Mouse (Mus musculus) neural tube, embryonic 13.5 days (tissue): ENCODE results near the gene Dapp1. TPM values are rescaled to one million over a fixed set of nuclear protein-coding genes. Genes with fewer than 3 reads are reported as not detected.
"Not testable (repeated sequence)": the region's sequence is repeated elsewhere in the genome, so short reads cannot be mapped to it uniquely, and the experiment has no call there.

Experiments used
- ATAC-seq: fragments of 200-750 bp; cut with Nextera tagmentation; 2 replicates; pipeline ENCODE4 v1.8.0; 2017; ENCODE audit warnings: low read depth, mild to moderate bottlenecking, moderate TSS enrichment, moderate library complexity
- H3K27ac ChIP-seq: fragments of 300-500 bp; sonication (generic); replicated peaks from 2 replicates; pipeline ENCODE4 v1.5.1; 2015; ENCODE audit warnings: moderate library complexity, mild to moderate bottlenecking, inconsistent platforms
- H3K27me3 ChIP-seq: fragments of 300-500 bp; sonication (generic); 2 replicates; pipeline ENCODE4 v1.6.1; 2015; ENCODE audit warnings: mild to moderate bottlenecking, inconsistent platforms
- H3K36me3 ChIP-seq: fragments of 300-500 bp; sonication (generic); 2 replicates; pipeline ENCODE4 v1.6.1; 2015; ENCODE audit warnings: mild to moderate bottlenecking, inconsistent platforms
- H3K4me1 ChIP-seq: fragments of 300-500 bp; sonication (generic); replicated peaks from 2 replicates; pipeline ENCODE4 v1.6.1; 2015; ENCODE audit warnings: inconsistent platforms
- H3K4me2 ChIP-seq: fragments of 300-500 bp; sonication (generic); 2 replicates; pipeline ENCODE4 v1.6.1; 2015; ENCODE audit warnings: inconsistent platforms, mild to moderate bottlenecking, moderate library complexity
- H3K4me3 ChIP-seq: fragments of 300-500 bp; sonication (generic); 2 replicates; pipeline ENCODE4 v1.5.1; 2015; ENCODE audit warnings: mild to moderate bottlenecking, inconsistent platforms
- H3K9ac ChIP-seq: fragments of 300-500 bp; sonication (generic); 2 replicates; pipeline ENCODE4 v1.6.1; 2015; ENCODE audit warnings: moderate library complexity, mild to moderate bottlenecking, inconsistent platforms
- H3K9me3 ChIP-seq: fragments of 300-500 bp; sonication (generic); 2 replicates; pipeline ENCODE4 v1.6.1; 2016; ENCODE audit warnings: inconsistent platforms
- WGBS: fragments of 180-500 bp; shearing (Covaris S2); methylation state at CpG from one replicate; pipeline ENCODE4 v1.1.7; 2015; 5-methylcytosine and 5-hydroxymethylcytosine counted together
- polyA plus RNA-seq: library from polyadenylated mRNA; unstranded; fragments of >200 nt; fragmentation: Nextera tagmentation; extraction: Ambion mirVana; gene quantifications from 2 replicates; pipeline ENCODE4 v1.2.1, GENCODE M21; 2015

Gene Dapp1
- polyA plus RNA-seq, 1 experiment from 2014 or later: 1.7 TPM

- Histone ChIP-seq H3K9me3 (no peaks in the 10 kb centered on the region), H3K4me2 (no peak overlapping the region), H3K4me1 (no peaks in the 10 kb centered on the region), H3K4me3 (no peak overlapping the region), H3K36me3 (no peaks in the 10 kb centered on the region), H3K27ac (no peak overlapping the region), H3K9ac (no peak overlapping the region), H3K27me3 (no peaks in the 10 kb centered on the region)
- WGBS: 89% methylated on average over 14 of the region's 14 CpGs
- ATAC-seq: no peak
Measured at GRCm38 (mm10) chr3:137968105-137968819, 13.1 kb downstream of the Dapp1 start.

GRCm38 (mm10) chr3:137964014-137964413 lies 17.3 kb downstream of the Dapp1 start:
- H3K4me2 ChIP-seq, H3K36me3 ChIP-seq, H3K9ac ChIP-seq, H3K4me1 ChIP-seq, H3K9me3 ChIP-seq, ATAC-seq, H3K4me3 ChIP-seq, H3K27ac ChIP-seq, H3K27me3 ChIP-seq: not testable (repeated sequence)
- 45% methylated on average over 1 of the region's 1 CpGs for WGBS

- Histone ChIP-seq H3K4me1 (no peaks in the 10 kb centered on the region), H3K27ac (no peak overlapping the region), H3K9ac (no peak overlapping the region), H3K36me3 (no peaks in the 10 kb centered on the region), H3K4me3 (no peak overlapping the region), H3K27me3 (no peaks in the 10 kb centered on the region), H3K4me2 (no peak overlapping the region), H3K9me3 (no peaks in the 10 kb centered on the region)
- 67% methylated on average over 8 of the region's 8 CpGs for WGBS
- ATAC-seq: no peak
Measured at GRCm38 (mm10) chr3:137963508-137963907, 17.8 kb downstream of the Dapp1 start.

- no peaks in the 10 kb centered on the region for H3K36me3 ChIP-seq
- no peak overlapping the region for H3K4me2 ChIP-seq
- ATAC-seq: no peak
- H3K9me3 ChIP-seq: no peaks in the 10 kb centered on the region
- no peak overlapping the region for H3K9ac ChIP-seq
- H3K27ac ChIP-seq: no peak overlapping the region
- H3K4me1 ChIP-seq: no peaks in the 10 kb centered on the region
- no peak overlapping the region for H3K4me3 ChIP-seq
- WGBS: 67% methylated on average over 8 of the region's 8 CpGs
- H3K27me3 ChIP-seq: no peaks in the 10 kb centered on the region
Measured at GRCm38 (mm10) chr3:137961736-137962385, 19.5 kb downstream of the Dapp1 start.

GRCm38 (mm10) chr3:137959456-137959855 lies 21.9 kb downstream of the Dapp1 start:
- ATAC-seq: no peak
- WGBS: 85% methylated on average over 4 of the region's 4 CpGs
- peaks cover 5% of the 10 kb centered on the region; the same call in 1 of the 2 replicates for H3K4me1 ChIP-seq

GRCm38 (mm10) chr3:137958352-137958751 lies 23.0 kb downstream of the Dapp1 start:
- no peak for ATAC-seq
- no peak overlapping the region for H3K27ac ChIP-seq
- H3K27me3 ChIP-seq: no peaks in the 10 kb centered on the region
- 96% methylated on average over 4 of the region's 4 CpGs for WGBS
- H3K36me3 ChIP-seq: no peaks in the 10 kb centered on the region
- peaks cover 5% of the 10 kb centered on the region; the same call in 1 of the 2 replicates for H3K4me1 ChIP-seq
- no peak overlapping the region for H3K4me3 ChIP-seq
- H3K9ac ChIP-seq: no peak overlapping the region
- H3K9me3 ChIP-seq: no peaks in the 10 kb centered on the region
- H3K4me2 ChIP-seq: no peak overlapping the region

More at GRCm38 (mm10) chr3:137959456-137959855, 21.9 kb downstream of the Dapp1 start:
- Histone ChIP-seq H3K36me3 (no peaks in the 10 kb centered on the region), H3K27ac (no peak overlapping the region), H3K4me3 (no peak overlapping the region), H3K27me3 (no peaks in the 10 kb centered on the region), H3K9ac (no peak overlapping the region), H3K4me2 (no peak overlapping the region), H3K9me3 (no peaks in the 10 kb centered on the region)

GRCm38 (mm10) chr3:137957864-137958263 lies 23.5 kb downstream of the Dapp1 start:
- Histone ChIP-seq H3K4me2 (no peak overlapping the region), H3K36me3 (no peaks in the 10 kb centered on the region), H3K9ac (no peak overlapping the region), H3K27me3 (no peaks in the 10 kb centered on the region), H3K4me1 (peaks cover 9% of the 10 kb centered on the region), H3K27ac (no peak overlapping the region), H3K9me3 (no peaks in the 10 kb centered on the region), H3K4me3 (no peak overlapping the region)
- 93% methylated on average over 9 of the region's 9 CpGs for WGBS
- ATAC-seq: no peak

GRCm38 (mm10) chr3:137955560-137956081 lies 25.7 kb downstream of the Dapp1 start:
- Histone ChIP-seq H3K4me3 (peak overlapping the region; percentile 5; the same call in 1 of the 2 replicates), H3K4me2 (peak overlapping the region; percentile 40), H3K9ac (peak overlapping the region; percentile 26; the same call in 1 of the 2 replicates), H3K9me3 (no peaks in the 10 kb centered on the region), H3K27me3 (no peaks in the 10 kb centered on the region), H3K36me3 (no peaks in the 10 kb centered on the region), H3K4me1 (peaks cover 21% of the 10 kb centered on the region), H3K27ac (no peak overlapping the region)
- ATAC-seq: no peak
- 28% methylated on average over 16 of the region's 16 CpGs for WGBS

- WGBS: 61% methylated on average over 23 of the region's 23 CpGs
- no peaks in the 10 kb centered on the region for H3K9me3 ChIP-seq
- ATAC-seq: no peak
- peaks cover 21% of the 10 kb centered on the region for H3K4me1 ChIP-seq
- H3K36me3 ChIP-seq: no peaks in the 10 kb centered on the region
- H3K27me3 ChIP-seq: no peaks in the 10 kb centered on the region
- H3K9ac ChIP-seq: no peak overlapping the region
- H3K4me3 ChIP-seq: no peak overlapping the region
- no peak overlapping the region for H3K27ac ChIP-seq
- no peak overlapping the region for H3K4me2 ChIP-seq
Measured at GRCm38 (mm10) chr3:137954256-137954916, 27.0 kb downstream of the Dapp1 start.

GRCm38 (mm10) chr3:137952914-137953880 lies 28.1 kb downstream of the Dapp1 start:
- ATAC-seq: peak; percentile 88

GRCm38 (mm10) chr3:137952225-137952913 lies 29.0 kb downstream of the Dapp1 start:
- WGBS: 72% methylated on average over 4 of the region's 4 CpGs
- ATAC-seq: peak; percentile 65; the same call in 1 of the 2 replicates
- H3K36me3 ChIP-seq: no peaks in the 10 kb centered on the region

More at GRCm38 (mm10) chr3:137952914-137953880, 28.1 kb downstream of the Dapp1 start:
- no peaks in the 10 kb centered on the region for H3K9me3 ChIP-seq
- no peak overlapping the region for H3K4me2 ChIP-seq
- no peaks in the 10 kb centered on the region for H3K27me3 ChIP-seq
- peaks cover 21% of the 10 kb centered on the region for H3K4me1 ChIP-seq
- whole genome bisulfite sequencing: 71% methylated on average over 14 of the region's 14 CpGs
- H3K9ac ChIP-seq: no peak overlapping the region
- H3K4me3 ChIP-seq: no peak overlapping the region
- H3K27ac ChIP-seq: 0 out of 2 replicates have a peak overlapping the region, but pooled peaks have one; percentile 18
- no peaks in the 10 kb centered on the region for H3K36me3 ChIP-seq

More at GRCm38 (mm10) chr3:137952225-137952913, 29.0 kb downstream of the Dapp1 start:
- H3K27ac ChIP-seq: 0 out of 2 replicates have a peak overlapping the region, but pooled peaks have one; percentile 18
- no peaks in the 10 kb centered on the region for H3K9me3 ChIP-seq
- no peaks in the 10 kb centered on the region for H3K27me3 ChIP-seq
- no peak overlapping the region for H3K4me2 ChIP-seq
- no peak overlapping the region for H3K9ac ChIP-seq
- no peak overlapping the region for H3K4me3 ChIP-seq
- H3K4me1 ChIP-seq: peaks cover 21% of the 10 kb centered on the region
